Mouse (Mus musculus) heart, adult 2 months (tissue): ENCODE measurements at regions not wholly inside any gene's neighbourhood (a gene's known extent, or its start where the extent isn't known, plus 50 kb on each side); places are given as distances from the start of the nearest gene placed in this dataset.
A peak's percentile ranks its signal among the peaks of the same experiment; 100 is the strongest.

Experiments used
- DNase-seq, 2 experiments: peaks; one replicate each; pipeline ENCODE4 v3.0.0; 2021
- H3K27ac ChIP-seq: fragments of 200-600 bp; 2 replicates; pipeline ENCODE4 v1.8.1; 2022
- H3K27me3 ChIP-seq: fragments of 200-500 bp; 2 replicates; pipeline ENCODE4 v1.6.1; 2012; ENCODE audit warnings: mild to moderate bottlenecking, low read length, inconsistent platforms, mixed read lengths; ENCODE audit not compliant: control insufficient read depth, insufficient read depth
- H3K36me3 ChIP-seq: fragments of 200-500 bp; 2 replicates; pipeline ENCODE4 v1.6.1; 2012; ENCODE audit warnings: low read length, inconsistent platforms; ENCODE audit not compliant: control insufficient read depth, insufficient read depth
- H3K4me1 ChIP-seq: fragments of 200-500 bp; 2 replicates; pipeline ENCODE4 v1.6.1; 2011; ENCODE audit warnings: low read length; ENCODE audit not compliant: control insufficient read depth, insufficient read depth
- H3K4me3 ChIP-seq: fragments of 200-600 bp; 2 replicates; pipeline ENCODE4 v1.8.1; 2022
- H3K79me2 ChIP-seq: fragments of 200-500 bp; replicated peaks from 2 replicates; pipeline ENCODE4 v1.6.1; 2012; ENCODE audit warnings: mild to moderate bottlenecking, inconsistent platforms, low read length, moderate library complexity, mixed read lengths; ENCODE audit not compliant: control insufficient read depth, insufficient read depth
- H3K9ac ChIP-seq: fragments of 200-500 bp; 2 replicates; pipeline ENCODE4 v1.6.1; 2012; ENCODE audit warnings: low read depth, mild to moderate bottlenecking, control low read depth, inconsistent platforms, low read length, mixed read lengths
- CTCF ChIP-seq: fragments of 200-600 bp; IDR thresholded peaks from 2 replicates; pipeline ENCODE4 v1.8.1; 2022; ENCODE audit warnings: antibody characterized with exemption, mild to moderate bottlenecking, moderate library complexity
- EP300 ChIP-seq: fragments of 200-500 bp; IDR thresholded peaks from 2 replicates; pipeline ENCODE4 v1.6.1; 2011; ENCODE audit warnings: low read depth, low read length, control low read depth; ENCODE audit not compliant: insufficient read depth
- POLR2A ChIP-seq: fragments of 200-500 bp; IDR thresholded peaks from 2 replicates; pipeline ENCODE4 v1.6.1; 2011; ENCODE audit warnings: mild to moderate bottlenecking, low read depth, low read length, control low read depth; ENCODE audit not compliant: insufficient read depth
- WGBS: fragments of 180-500 bp; shearing (Covaris S2); methylation state at CpG from one replicate; pipeline ENCODE4 v1.1.7; 2018; 5-methylcytosine and 5-hydroxymethylcytosine counted together
- intact Hi-C: fragments of 180-260 bp; cut with DNase I; formaldehyde crosslinking; loops from one replicate; pipeline ENCODE4 v1.15.1; 2025

- Histone ChIP-seq H3K27ac (no peak overlapping the region), H3K4me1 (no peaks in the 10 kb centered on the region; the same call in 1 of the 2 replicates), H3K4me3 (no peak overlapping the region), H3K9ac (no peak overlapping the region), H3K36me3 (no peaks in the 10 kb centered on the region), H3K27me3 (no peaks in the 10 kb centered on the region), H3K79me2 (no peaks in the 10 kb centered on the region)
- no peak for DNase-seq
- 75% methylated on average over 4 of the region's 4 CpGs for WGBS
- intact Hi-C loops, result no loop called here
- no peak for TF ChIP-seq EP300
- TF ChIP-seq CTCF, result no peak
- TF ChIP-seq POLR2A, result no peak
Measured at GRCm38 (mm10) chr3:79002173-79002848, 284.0 kb downstream of the Rapgef2 start.

GRCm38 (mm10) chr3:79001754-79002153 lies 284.6 kb downstream of the Rapgef2 start:
- H3K27ac ChIP-seq, result no peak overlapping the region
- no peaks in the 10 kb centered on the region for H3K27me3 ChIP-seq
- H3K9ac ChIP-seq, result no peak overlapping the region
- no peaks in the 10 kb centered on the region; the same call in 1 of the 2 replicates for H3K4me1 ChIP-seq
- no peaks in the 10 kb centered on the region for H3K79me2 ChIP-seq
- DNase-seq, result no peak
- 80% methylated on average over 4 of the region's 4 CpGs for WGBS
- no peaks in the 10 kb centered on the region for H3K36me3 ChIP-seq
- no peak overlapping the region for H3K4me3 ChIP-seq
- TF ChIP-seq POLR2A (no peak), EP300 (no peak), CTCF (no peak)
- intact Hi-C loops, result no loop called here

- no peaks in the 10 kb centered on the region for H3K27me3 ChIP-seq
- WGBS, result 77% methylated on average over 2 of the region's 2 CpGs
- no peak overlapping the region for H3K4me3 ChIP-seq
- intact Hi-C loops, result no loop called here
- H3K36me3 ChIP-seq, result no peaks in the 10 kb centered on the region
- H3K4me1 ChIP-seq, result no peaks in the 10 kb centered on the region; the same call in 1 of the 2 replicates
- no peak overlapping the region for H3K9ac ChIP-seq
- no peak for DNase-seq
- TF ChIP-seq POLR2A (no peak), CTCF (no peak), EP300 (no peak)
- H3K79me2 ChIP-seq, result no peaks in the 10 kb centered on the region
- H3K27ac ChIP-seq, result no peak overlapping the region
Measured at GRCm38 (mm10) chr3:79000293-79000692, 286.0 kb downstream of the Rapgef2 start.

GRCm38 (mm10) chr3:78999803-79000202 lies 286.5 kb downstream of the Rapgef2 start:
- 79% methylated on average over 3 of the region's 3 CpGs for WGBS
- H3K27me3 ChIP-seq, result no peaks in the 10 kb centered on the region
- no peak overlapping the region for H3K9ac ChIP-seq
- H3K79me2 ChIP-seq, result no peaks in the 10 kb centered on the region
- DNase-seq, result no peak
- intact Hi-C loops, result no loop called here
- no peak overlapping the region for H3K27ac ChIP-seq
- no peak overlapping the region for H3K4me3 ChIP-seq
- TF ChIP-seq CTCF (no peak), EP300 (no peak), POLR2A (no peak)
- no peaks in the 10 kb centered on the region; the same call in 1 of the 2 replicates for H3K4me1 ChIP-seq
- no peaks in the 10 kb centered on the region for H3K36me3 ChIP-seq

- no peaks in the 10 kb centered on the region for H3K79me2 ChIP-seq
- peak; percentile 50 to 64 for DNase-seq
- H3K4me3 ChIP-seq, result no peak overlapping the region
- no peaks in the 10 kb centered on the region for H3K27me3 ChIP-seq
- intact Hi-C loops, result loop anchor here (5.0 kb wide), 1 partner anchor 49 kb away; no protein-coding TSS in a partner anchor
- 28% methylated on average over 2 of the region's 2 CpGs for WGBS
- H3K4me1 ChIP-seq, result peaks cover 10% of the 10 kb centered on the region
- peak overlapping the region; percentile 74 for H3K27ac ChIP-seq
- H3K36me3 ChIP-seq, result peaks cover 15% of the 10 kb centered on the region
- no peak for TF ChIP-seq CTCF
- TF ChIP-seq EP300, result peak; percentile 67; the same call in 1 of the 2 replicates
- H3K9ac ChIP-seq, result no peak overlapping the region
Measured at GRCm38 (mm10) chr3:78988120-78988519, 298.2 kb downstream of the Rapgef2 start.

- TF ChIP-seq EP300 (no peak), CTCF (no peak), POLR2A (no peak)
- H3K9ac ChIP-seq, result no peak overlapping the region
- WGBS, result 77% methylated on average over 7 of the region's 7 CpGs
- intact Hi-C loops, result loop anchor here (5.0 kb wide), 1 partner anchor 51 kb away; no protein-coding TSS in a partner anchor
- H3K27ac ChIP-seq, result peak overlapping the region; percentile 74; the same call in 1 of the 2 replicates
- DNase-seq, result no peak
- H3K79me2 ChIP-seq, result no peaks in the 10 kb centered on the region
- no peak overlapping the region for H3K4me3 ChIP-seq
- peaks cover 10% of the 10 kb centered on the region for H3K4me1 ChIP-seq
- H3K36me3 ChIP-seq, result peaks cover 15% of the 10 kb centered on the region
- H3K27me3 ChIP-seq, result no peaks in the 10 kb centered on the region
Measured at GRCm38 (mm10) chr3:78986726-78987125, 299.6 kb downstream of the Rapgef2 start.
